Mouse (Mus musculus): ENCODE results near the gene Tpcn1. TPM values are rescaled to one million over a fixed set of nuclear protein-coding genes. Genes with fewer than 3 reads are reported as not detected.
A peak's percentile ranks its signal among the peaks of the same experiment; 100 is the strongest.

The Tpcn1 gene
- total and polyA plus RNA-seq, 2 experiments, result 7.6 to 51.9 TPM

DNA sequence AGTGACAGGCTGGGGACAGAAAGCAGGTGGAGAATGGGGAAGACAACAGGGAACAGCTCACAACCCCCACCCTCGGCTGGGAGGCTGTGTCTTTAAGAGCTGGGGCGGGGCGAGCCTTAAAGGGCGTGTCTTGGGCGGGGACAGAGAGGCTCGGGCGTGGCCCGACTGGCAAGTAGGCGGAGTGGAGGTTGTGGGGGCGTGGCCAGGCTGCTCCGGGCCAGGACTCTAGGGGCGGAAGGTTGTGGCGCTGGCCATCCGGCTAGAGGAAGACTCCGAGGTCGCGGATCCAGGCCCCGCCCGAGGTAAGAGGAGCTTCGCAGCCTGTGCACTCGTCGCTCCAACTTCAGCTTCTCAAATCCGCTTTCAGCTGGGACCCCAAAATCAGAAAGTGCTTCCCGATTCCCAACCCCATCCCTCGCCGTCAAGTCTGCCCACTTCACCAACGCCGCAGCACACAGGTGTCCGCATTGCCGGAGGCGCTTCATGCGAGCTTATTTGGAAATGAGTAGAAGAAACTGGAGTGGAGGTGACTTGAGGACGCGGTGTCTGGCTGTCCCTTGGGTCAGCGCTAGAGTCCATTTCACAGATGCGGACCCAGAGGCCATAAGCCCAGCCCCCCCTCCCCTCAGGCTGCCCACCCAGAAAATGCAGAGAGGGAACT is 77.4 kb downstream of the Tpcn1 start, which contains the start of gene Slc8b1:
Slc8b1 (plus strand) TSS at position 187 of the 661 bp plus-strand sequence.
- under 1% methylated on average over 36 of the region's 36 CpGs for WGBS
- peaks cover 3% of the 10 kb centered on the region; the same call in 1 of the 2 replicates for H3K79me2 ChIP-seq (ENCODE audit: control insufficient read depth, insufficient read depth, low read length)
- peak; percentile 95 for TF ChIP-seq POLR2A (IDR thresholded peaks at IDR 0.05; ENCODE audit: extremely low read depth, insufficient read depth, low read length)
- no peak for TF ChIP-seq CTCF (IDR thresholded peaks at IDR 0.05; ENCODE audit: low read depth, low read length)
- DNase-seq (ENCODE audit: extremely low read depth, low read depth, low spot score), result peak; percentile 86
- peak within 1 kb of the TSS; percentile 96 for H3K9ac ChIP-seq (ENCODE audit: low read depth, low read length)
- peak within 1 kb of the TSS; percentile 96 for H3K4me3 ChIP-seq (ENCODE audit: insufficient read depth, low read depth, low read length)
- peak within 1 kb of the TSS; percentile 99 for H3K27ac ChIP-seq (replicated peaks; ENCODE audit: insufficient read depth, low read depth, low read length)
- H3K4me1 ChIP-seq (ENCODE audit: control insufficient read depth, insufficient read depth, low read length), result peaks cover 25% of the 10 kb centered on the region
- H3K27me3 ChIP-seq (ENCODE audit: control insufficient read depth, insufficient read depth, low read length), result no peaks in the 10 kb centered on the region
- H3K36me3 ChIP-seq (ENCODE audit: control insufficient read depth, insufficient read depth, low read length), result no peaks in the 10 kb centered on the region

DNA sequence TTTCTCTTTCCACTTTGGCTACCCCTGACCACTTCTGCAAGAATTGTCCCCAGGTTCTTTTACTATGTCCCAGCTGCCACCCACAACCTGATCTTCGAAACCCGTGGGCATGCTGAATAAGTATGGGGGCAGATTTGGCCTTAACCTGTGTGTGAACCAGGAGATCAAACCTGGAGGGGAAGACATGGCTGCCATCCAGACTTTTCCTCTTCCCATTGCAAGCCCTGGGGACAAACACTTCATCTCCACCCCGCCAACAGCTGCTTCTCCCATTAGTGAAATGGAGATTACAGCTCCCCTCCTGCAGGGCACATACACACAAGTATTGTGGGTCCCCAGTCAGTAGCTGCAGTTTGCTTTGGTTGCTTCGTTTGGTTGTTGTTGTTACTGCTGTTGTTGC is 81.2 kb downstream of the Tpcn1 start:
- DNase-seq (ENCODE audit: extremely low read depth, low read depth, low spot score), result no peak
- Histone ChIP-seq H3K36me3 (ENCODE audit: control insufficient read depth, insufficient read depth, low read length) (no peaks in the 10 kb centered on the region), H3K9ac (ENCODE audit: low read depth, low read length) (no peak overlapping the region), H3K79me2 (ENCODE audit: control insufficient read depth, insufficient read depth, low read length) (peaks cover 9% of the 10 kb centered on the region; the same call in 1 of the 2 replicates), H3K27ac (replicated peaks; ENCODE audit: insufficient read depth, low read depth, low read length) (no peak overlapping the region), H3K4me1 (ENCODE audit: control insufficient read depth, insufficient read depth, low read length) (peaks cover 7% of the 10 kb centered on the region; the same call in 1 of the 2 replicates), H3K4me3 (ENCODE audit: insufficient read depth, low read depth, low read length) (no peak overlapping the region), H3K27me3 (ENCODE audit: control insufficient read depth, insufficient read depth, low read length) (no peaks in the 10 kb centered on the region)
- WGBS, result 72% methylated on average over 4 of the region's 4 CpGs
- TF ChIP-seq CTCF (IDR thresholded peaks at IDR 0.05; ENCODE audit: low read depth, low read length), result no peak
- TF ChIP-seq POLR2A (IDR thresholded peaks at IDR 0.05; ENCODE audit: extremely low read depth, insufficient read depth, low read length), result no peak

DNA sequence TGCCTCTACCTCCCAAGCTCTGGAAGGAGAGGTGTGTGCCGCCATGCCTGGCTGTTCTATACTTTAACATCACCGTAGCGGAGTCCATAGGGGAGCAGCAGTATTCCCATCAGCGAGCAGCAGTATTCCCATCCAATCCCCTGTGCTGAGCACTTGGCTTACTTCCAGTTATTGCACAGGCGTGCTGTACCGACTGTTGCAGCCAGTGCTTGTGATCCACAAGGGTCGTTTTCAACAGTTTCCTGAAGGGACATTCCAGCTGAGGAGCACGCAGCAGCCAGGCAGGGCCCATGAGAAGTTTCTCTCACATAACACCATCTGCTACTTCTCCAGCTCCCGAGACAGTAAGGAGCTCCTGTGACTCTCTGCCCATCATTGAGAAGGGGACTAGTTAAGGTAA is 82.0 kb downstream of the Tpcn1 start:
- Histone ChIP-seq H3K36me3 (ENCODE audit: control insufficient read depth, insufficient read depth, low read length) (no peaks in the 10 kb centered on the region), H3K4me1 (ENCODE audit: control insufficient read depth, insufficient read depth, low read length) (peaks cover 10% of the 10 kb centered on the region), H3K9ac (ENCODE audit: low read depth, low read length) (no peak overlapping the region), H3K27me3 (ENCODE audit: control insufficient read depth, insufficient read depth, low read length) (no peaks in the 10 kb centered on the region), H3K4me3 (ENCODE audit: insufficient read depth, low read depth, low read length) (no peak overlapping the region), H3K27ac (replicated peaks; ENCODE audit: insufficient read depth, low read depth, low read length) (no peak overlapping the region), H3K79me2 (ENCODE audit: control insufficient read depth, insufficient read depth, low read length) (peaks cover 15% of the 10 kb centered on the region; the same call in 1 of the 2 replicates)
- DNase-seq (ENCODE audit: extremely low read depth, low read depth, low spot score), result no peak
- TF ChIP-seq POLR2A (IDR thresholded peaks at IDR 0.05; ENCODE audit: extremely low read depth, insufficient read depth, low read length) (no peak), CTCF (IDR thresholded peaks at IDR 0.05; ENCODE audit: low read depth, low read length) (no peak)
- 63% methylated on average over 9 of the region's 9 CpGs for WGBS

DNA sequence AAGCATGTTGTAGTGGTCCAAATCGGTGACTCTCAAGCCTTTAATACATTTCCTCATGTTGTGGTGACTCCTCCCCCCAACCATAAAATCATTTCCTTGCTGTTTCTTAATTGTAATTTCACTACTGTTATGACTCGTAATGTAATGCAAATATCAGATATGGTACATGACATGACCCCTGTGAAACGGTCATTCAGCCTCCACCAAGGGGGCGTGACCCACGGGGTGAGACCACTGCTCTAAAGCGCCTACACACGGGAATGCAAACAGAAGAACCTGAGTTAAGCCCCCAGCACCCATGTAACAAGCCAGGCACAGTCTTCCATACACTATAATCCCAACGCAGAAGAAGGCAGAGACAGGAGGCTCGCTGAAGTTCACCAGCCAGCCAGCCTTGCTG is 82.7 kb downstream of the Tpcn1 start:
- H3K79me2 ChIP-seq (ENCODE audit: control insufficient read depth, insufficient read depth, low read length), result peaks cover 16% of the 10 kb centered on the region; the same call in 1 of the 2 replicates
- H3K27me3 ChIP-seq (ENCODE audit: control insufficient read depth, insufficient read depth, low read length), result no peaks in the 10 kb centered on the region
- peaks cover 14% of the 10 kb centered on the region for H3K4me1 ChIP-seq (ENCODE audit: control insufficient read depth, insufficient read depth, low read length)
- H3K36me3 ChIP-seq (ENCODE audit: control insufficient read depth, insufficient read depth, low read length), result no peaks in the 10 kb centered on the region
- H3K27ac ChIP-seq (replicated peaks; ENCODE audit: insufficient read depth, low read depth, low read length), result no peak overlapping the region
- H3K4me3 ChIP-seq (ENCODE audit: insufficient read depth, low read depth, low read length), result no peak overlapping the region
- no peak overlapping the region for H3K9ac ChIP-seq (ENCODE audit: low read depth, low read length)
- DNase-seq (ENCODE audit: extremely low read depth, low read depth, low spot score), result no peak
- no peak for TF ChIP-seq POLR2A (IDR thresholded peaks at IDR 0.05; ENCODE audit: extremely low read depth, insufficient read depth, low read length)
- no peak for TF ChIP-seq CTCF (IDR thresholded peaks at IDR 0.05; ENCODE audit: low read depth, low read length)
- WGBS, result 68% methylated on average over 9 of the region's 9 CpGs

DNA sequence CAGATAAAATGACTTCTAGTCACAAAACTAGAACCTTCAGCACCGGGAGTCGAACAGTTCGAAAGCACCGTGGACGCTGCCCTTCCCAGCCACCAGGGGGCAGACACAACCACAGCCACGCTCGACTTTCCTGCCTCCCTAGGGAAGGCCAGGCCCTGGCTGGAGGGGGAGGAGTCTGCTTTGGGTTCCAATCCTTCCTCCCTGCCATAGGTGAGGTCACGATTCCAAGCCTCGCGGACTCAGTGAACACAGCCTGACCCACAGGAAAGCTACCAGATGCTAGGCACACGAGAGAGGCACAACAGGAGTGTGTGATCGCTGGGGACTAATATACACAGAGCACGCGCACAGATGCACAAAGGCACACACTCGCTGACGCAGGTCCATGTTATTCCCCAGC is 83.1 kb downstream of the Tpcn1 start:
- H3K27ac ChIP-seq (replicated peaks; ENCODE audit: insufficient read depth, low read depth, low read length), result no peak overlapping the region
- H3K9ac ChIP-seq (ENCODE audit: low read depth, low read length), result no peak overlapping the region
- peaks cover 16% of the 10 kb centered on the region; the same call in 1 of the 2 replicates for H3K79me2 ChIP-seq (ENCODE audit: control insufficient read depth, insufficient read depth, low read length)
- H3K27me3 ChIP-seq (ENCODE audit: control insufficient read depth, insufficient read depth, low read length), result no peaks in the 10 kb centered on the region
- TF ChIP-seq POLR2A (IDR thresholded peaks at IDR 0.05; ENCODE audit: extremely low read depth, insufficient read depth, low read length), result no peak
- TF ChIP-seq CTCF (IDR thresholded peaks at IDR 0.05; ENCODE audit: low read depth, low read length), result peak; percentile 97
- 20% methylated on average over 16 of the region's 16 CpGs for WGBS
- H3K4me1 ChIP-seq (ENCODE audit: control insufficient read depth, insufficient read depth, low read length), result peaks cover 14% of the 10 kb centered on the region
- no peaks in the 10 kb centered on the region for H3K36me3 ChIP-seq (ENCODE audit: control insufficient read depth, insufficient read depth, low read length)
- no peak overlapping the region for H3K4me3 ChIP-seq (ENCODE audit: insufficient read depth, low read depth, low read length)
- DNase-seq (ENCODE audit: extremely low read depth, low read depth, low spot score), result peak; percentile 79
